Mouse (Mus musculus): Measurements from ENCODE around the gene 4930595D18Rik. TPM values are rescaled to one million over a fixed set of nuclear protein-coding genes. Genes with fewer than 3 reads are reported as not detected.

Gene 4930595D18Rik
- total RNA-seq, 2 experiments from 2014 or later, result not detected

DNA sequence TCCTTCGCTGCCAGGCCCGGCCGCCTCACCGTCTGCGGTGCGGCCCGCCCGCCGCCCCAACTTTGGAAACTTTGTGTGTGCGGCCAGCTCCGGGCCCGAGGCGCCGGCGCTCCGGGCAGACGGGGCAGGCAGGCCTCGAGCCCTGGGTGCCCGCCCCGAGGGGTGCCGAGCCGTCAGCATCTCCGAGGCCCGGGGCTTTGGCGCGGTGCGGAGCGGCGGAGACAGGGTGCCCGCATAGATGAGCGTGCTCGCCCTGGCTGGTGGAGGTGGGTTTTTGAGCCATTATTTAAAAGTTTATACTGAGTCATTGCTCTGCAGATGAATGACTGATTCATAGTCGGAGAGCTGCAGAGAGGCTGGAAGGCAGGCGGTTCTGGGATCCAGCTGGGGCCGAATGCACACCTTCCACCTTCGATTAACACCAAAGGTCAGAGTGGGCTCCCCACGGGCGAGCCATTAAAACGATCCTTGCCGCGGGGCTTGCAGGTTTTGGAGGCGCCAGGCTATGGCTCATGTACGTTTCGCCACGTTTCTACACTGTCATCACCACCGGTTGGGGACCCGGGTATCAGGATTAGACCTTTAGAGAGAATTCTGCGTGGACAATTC lies 17.5 kb downstream of the 4930595D18Rik start:
- no peak for ATAC-seq (replicated peaks; ENCODE audit: poor library complexity, severe bottlenecking)

DNA sequence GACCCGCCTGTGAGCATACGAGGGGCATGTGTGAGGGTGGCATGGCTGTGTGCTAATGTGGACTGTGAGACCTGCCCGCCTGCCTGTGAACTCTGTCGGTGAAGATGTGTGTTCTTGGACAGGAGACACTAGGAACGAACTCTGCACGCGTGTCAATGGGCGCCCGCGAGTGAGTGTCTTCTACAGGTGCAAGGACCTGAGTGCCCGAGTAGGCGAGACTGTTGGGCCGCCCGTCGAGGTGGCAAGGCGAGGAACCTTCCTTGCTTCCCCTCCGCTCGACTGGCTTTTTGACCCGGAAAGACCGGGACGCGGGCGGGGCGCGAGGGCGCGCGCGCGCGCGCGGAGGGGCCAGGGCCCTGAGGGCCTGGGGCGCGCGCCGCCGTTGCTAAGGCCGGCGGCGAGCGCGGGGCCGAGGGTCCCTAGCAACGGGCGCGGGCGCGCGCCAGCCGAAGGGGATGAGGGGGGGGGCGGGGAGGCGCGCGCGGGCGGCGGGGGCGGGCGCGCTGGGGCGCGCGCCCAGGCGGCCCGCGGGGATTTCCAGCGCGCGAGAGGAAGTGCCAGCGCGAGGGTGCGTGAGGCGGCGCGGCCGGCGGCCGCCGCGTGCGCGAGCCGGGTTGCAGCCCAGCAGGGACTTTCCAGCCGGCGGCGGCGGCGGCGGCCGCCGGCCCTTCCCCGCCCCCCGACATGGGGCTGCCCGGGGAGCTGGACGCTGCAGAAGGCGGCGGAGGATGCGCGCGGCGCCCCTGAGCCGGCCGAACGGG lies 18.3 kb downstream of the 4930595D18Rik start, which contains the start of gene Traf3:
TSS of gene Traf3 (plus strand) at position 540 of the 761 bp plus-strand sequence.
- peak; percentile 33 for ATAC-seq (replicated peaks; ENCODE audit: poor library complexity, severe bottlenecking)

DNA sequence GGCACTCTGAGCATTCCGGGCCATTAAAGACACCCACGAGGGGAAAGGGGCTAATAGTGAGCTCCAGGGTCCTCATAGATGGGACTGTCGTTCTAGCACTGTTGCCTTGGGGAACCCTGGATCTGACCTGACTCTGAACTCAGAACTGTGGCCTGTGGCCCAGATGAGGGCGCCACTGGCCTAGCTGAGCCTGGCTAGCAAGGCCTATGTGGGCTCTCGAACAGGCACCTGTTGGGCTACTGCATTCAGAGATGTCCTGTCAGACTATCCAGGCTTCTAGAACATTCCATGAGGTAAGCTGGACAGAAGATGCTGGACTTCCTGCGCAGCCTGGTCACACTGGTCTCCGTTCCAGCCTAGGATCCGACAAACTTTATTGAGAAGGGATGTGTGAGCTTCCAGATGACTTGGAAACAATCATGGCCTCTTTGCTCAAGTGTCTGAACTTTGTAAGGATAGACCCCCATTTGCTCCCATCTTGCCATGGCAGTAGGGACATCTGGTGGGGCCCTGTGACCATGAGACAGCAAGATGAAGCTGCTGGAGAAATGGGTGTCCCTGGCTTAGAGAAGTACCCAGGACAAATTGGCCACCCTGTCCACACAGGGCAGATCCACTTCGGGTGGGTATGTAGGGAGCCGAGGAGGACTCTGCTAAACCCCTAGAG lies 19.0 kb downstream of the 4930595D18Rik start:
- peak; percentile 26 for ATAC-seq (replicated peaks; ENCODE audit: poor library complexity, severe bottlenecking)

DNA sequence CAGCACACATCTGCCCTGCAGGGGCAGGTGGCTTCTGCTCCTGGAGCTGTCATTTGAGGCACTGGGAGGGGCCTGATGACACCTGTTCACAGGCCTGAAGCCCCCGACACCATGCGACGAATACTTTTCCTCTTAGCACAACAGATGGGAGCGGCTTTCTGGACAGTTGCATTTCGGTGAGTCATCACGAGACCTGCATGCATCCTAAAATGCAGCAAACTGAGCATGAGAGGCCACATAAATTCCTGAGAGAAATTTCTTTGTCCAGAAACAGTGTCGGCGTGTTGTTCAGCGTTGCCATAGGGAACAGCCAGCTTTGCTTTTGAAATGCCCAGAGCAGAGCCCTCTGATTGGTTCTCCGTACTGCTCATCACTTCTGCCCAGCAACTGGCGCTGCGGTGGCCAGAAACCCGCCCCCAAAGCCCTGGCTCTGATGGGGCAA lies 20.0 kb downstream of the 4930595D18Rik start:
- peak; percentile 62 for ATAC-seq (replicated peaks; ENCODE audit: poor library complexity, severe bottlenecking)

DNA sequence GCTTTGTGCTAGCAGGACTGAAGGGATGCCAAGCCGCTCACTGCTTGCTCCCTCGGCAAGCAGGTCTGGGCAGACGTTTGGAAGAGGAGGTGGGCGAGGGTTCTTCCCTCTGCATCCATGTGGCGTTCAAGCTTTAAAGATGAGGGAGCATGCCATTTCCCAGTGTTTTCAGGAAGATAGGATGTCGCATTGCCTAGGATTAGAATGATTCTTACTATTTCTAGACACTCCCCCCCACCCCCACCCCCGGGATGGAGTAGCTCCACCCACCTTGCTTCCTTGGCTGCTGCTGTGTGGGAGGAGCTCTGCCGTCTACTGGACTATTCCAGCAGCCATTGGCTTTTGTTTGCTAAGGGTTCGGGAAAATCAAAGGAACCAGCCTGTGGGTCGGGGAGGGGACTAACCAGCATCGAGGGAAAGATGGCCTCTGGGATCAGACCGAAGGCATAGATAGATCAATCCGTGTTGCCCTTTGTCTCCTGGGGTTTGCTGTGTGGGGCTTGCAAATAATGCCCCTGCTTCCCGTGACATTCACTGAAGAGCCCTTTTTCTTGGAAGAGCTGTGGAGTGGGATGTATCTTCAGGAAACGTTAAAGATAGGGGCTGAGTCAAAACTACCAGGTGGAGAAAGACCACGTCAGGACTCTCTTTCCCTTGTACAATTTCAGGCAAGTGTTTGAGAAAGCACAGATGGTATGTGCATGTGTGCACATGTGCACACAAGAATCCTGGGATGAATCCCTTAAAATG lies 21.8 kb downstream of the 4930595D18Rik start:
- ATAC-seq (replicated peaks; ENCODE audit: poor library complexity, severe bottlenecking), result no peak

DNA sequence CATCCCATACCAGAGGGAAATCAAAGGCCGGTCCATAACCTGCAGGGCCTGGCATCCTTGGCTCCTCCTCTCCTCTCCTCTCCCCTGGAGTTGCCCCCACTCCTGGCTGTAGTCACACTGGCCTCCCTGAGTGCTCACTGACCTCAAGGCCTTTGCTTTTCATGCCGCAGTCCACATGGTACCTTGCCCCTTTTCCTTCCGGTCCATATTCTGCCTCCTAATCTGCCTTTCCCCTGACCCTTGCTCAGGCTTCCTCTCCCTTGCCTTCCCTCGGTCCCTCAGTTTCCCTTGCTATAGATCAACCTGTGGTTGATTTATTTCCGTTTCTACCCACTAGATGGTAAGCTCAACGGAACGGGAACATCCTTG lies 22.4 kb downstream of the 4930595D18Rik start:
- ATAC-seq (replicated peaks; ENCODE audit: poor library complexity, severe bottlenecking), result no peak

DNA sequence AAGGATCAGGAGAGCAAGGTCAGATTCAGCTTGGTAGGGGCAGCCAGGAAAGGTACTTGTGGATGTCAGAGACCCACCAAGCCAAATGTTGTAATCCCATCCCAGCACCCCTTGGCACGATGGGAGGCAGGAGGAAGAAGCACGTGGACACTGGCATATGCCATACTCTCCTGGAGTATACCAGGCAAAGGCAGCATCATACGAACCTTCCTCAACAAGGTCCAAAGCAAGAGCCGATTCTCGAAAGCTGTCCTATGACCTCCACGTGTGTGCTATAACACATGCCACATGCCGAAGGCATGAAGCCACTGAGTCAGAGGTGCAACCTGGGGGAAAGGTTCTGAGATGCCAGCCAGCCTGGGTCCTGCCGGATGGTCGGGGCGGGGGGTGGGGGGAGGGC lies 23.4 kb downstream of the 4930595D18Rik start:
- ATAC-seq (replicated peaks; ENCODE audit: poor library complexity, severe bottlenecking), result no peak

DNA sequence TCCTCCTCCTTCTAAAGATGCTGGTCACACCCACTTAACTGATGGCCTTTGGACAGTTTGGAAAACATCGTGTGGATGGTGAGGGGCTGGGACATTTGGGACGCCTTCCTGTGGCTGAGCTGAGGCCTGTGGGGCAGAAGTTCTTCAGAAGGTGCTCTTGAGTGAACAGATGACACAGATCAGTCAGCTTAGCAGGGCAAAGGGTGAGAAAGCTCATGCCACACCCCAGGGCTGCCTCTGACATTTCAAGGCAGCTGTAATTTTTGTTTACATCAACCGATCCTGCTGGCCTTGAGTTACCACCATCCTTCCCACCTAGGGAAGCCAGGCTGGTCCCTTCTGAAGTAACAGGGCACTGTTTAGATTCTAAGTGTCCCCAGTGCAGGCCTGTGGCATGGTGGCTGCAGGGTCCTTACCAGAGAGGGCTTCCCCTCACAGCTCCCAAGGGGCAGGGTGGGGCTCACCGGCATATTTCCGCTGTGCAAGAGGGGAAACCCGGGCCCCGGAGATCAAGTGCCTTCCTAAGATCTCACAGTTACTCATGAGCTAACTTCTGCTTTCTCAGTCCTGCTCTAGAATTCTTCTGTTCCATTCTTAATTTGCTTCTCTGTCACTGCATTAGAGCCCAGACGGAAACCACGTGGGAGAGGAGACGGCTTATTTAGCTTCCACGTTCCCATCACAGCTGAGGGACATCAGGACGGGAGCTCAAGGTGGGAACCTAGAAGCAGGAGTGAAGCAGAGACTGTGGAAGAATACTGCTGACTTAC lies 24.4 kb downstream of the 4930595D18Rik start:
- peak; percentile 79 for ATAC-seq (replicated peaks; ENCODE audit: poor library complexity, severe bottlenecking)

DNA sequence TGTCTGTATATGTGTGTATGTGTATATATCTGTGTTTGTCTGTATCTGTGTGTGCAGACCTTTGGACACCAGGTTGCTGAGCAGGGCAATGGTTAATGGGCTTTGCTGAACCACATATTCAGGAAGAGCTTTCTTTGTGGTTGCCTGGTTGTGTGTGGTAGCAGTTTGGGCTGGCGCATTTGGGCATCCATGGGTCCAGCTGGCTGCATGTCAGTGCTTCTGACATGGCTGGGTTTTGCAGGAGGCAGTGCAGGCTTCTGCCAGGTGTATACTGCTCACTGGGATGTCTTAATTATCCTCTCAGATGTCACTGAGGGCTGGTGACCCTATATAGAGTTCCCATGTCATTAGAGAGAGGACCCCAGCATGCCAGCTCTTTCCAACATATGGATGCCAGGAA lies 28.5 kb downstream of the 4930595D18Rik start:
- ATAC-seq (replicated peaks; ENCODE audit: poor library complexity, severe bottlenecking), result no peak

DNA sequence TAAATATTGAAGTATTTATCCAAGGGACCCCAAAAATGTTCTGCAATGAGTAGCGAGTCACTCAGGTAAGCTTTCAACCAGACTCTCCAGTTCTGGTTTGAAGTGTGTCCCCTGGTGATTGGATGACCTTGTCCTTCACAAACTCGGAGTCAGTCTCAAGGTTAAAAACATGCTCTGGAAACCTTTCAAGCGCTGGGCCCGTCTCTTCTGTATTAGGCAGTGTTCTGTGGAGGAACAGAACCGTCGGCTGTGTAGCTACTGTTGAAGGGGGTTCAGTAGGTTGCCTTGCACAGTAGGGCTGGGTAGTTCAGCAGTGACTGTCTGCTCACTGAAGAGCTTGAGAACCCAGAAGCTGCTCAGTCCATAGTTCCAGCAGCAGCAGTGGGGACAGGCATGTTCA lies 29.6 kb downstream of the 4930595D18Rik start:
- no peak for ATAC-seq (replicated peaks; ENCODE audit: poor library complexity, severe bottlenecking)

DNA sequence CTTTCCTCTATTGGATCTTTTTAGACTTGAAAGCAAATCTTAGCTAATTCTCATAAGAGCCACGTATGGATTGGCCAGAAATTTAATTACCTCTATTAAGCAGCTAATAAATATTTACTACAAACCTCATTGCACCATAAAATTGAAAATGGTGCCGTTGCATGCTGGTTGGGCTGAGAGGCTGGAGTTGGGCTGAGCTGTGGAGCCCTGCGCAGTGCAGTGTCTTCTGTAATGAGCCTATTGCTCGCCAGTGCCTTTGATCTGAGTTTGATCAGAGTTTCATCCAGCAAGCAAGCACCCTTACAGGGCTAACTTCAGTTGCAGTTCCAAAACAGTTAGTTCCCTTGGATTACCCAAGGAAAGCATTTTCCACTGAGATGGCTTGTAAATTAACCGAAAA lies 30.3 kb downstream of the 4930595D18Rik start:
- no peak for ATAC-seq (replicated peaks; ENCODE audit: poor library complexity, severe bottlenecking)

DNA sequence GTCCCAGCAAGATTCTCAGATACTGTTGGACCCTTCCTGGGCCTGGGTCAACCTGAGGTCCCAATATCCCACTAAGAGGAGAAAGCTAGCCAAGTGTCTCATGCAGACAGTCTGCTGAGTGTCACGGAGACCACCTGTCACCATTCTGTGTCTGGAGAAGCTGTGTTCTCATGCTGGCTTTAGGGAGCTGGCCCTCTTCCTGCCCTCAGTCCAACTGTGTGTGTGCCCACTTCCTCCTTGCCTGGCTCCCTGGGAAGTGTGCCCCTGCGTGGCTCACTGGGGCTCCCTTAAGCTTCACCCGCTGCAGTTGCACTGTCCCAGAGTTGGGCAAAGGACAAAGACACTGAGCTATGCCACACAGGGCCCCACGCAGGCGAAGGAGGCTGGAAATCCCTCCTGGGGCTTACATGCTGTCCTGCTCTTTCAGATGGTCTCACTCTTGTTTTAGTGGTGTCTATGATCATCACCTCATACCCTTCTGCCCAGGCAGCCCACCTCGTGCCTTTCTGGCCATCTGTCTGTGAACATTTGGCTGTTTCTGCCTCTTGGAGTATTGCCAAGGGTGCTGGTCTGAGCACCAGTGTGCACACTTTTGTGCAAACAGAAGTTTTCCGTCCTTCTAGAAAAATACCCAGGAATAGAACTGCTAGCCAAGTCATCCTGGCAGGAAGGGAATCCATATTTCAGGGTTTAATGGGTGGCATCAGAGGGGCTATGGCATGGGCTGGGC lies 31.1 kb downstream of the 4930595D18Rik start:
- peak; percentile 62 for ATAC-seq (replicated peaks; ENCODE audit: poor library complexity, severe bottlenecking)

DNA sequence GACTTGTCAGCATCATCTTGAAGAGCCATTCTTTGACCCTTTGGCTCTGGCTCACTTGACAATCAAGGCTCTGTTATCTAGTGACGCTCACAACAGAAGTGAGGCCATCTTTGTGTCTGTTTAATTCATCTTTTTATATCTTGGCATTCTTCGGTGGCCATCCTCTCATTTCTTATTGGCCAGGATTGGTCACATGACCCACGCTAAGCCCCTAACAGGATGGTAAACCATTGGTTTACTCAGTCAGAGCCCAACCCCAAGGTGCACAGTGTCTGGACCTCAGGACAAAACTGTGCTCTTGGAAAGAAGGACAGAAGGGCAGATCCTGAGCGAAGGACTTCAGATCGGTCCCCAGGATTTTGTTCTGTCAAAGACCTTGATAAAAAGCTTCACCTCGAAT lies 31.7 kb downstream of the 4930595D18Rik start:
- ATAC-seq (replicated peaks; ENCODE audit: poor library complexity, severe bottlenecking), result no peak

DNA sequence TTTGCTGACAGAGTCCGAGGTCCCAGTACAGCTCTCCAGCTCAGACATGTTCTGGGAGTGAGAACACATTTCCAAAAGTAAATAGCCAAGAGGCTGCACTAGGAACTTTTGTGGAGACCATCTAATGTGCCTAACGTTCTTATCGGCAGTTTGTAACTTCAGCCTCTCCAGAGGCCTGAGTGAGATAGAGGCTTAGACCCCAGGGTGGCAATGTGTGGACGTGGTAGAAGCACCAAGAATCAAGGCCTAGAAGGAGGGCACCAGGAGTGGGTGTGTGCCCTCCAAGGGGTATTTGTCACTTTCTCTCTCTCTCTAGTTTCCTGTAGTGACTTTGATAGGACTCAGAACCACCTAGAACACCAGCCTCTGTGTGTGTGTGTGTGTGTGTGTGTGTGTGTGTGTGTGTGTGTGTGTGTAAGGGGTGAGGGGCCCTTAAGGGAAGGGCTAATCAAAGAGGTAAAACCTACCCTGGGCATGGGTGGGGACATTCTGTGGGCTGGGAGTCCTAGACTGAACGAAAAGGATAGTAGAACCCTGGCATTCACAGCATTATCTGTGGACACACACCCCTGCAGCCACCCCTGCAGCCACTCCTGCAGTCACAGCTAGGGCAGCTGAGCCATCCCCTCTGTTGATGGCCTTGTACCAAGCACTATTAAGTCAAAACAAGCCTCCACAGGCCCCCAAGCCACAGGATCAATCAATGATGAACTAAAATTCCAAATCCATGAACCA lies 32.7 kb downstream of the 4930595D18Rik start:
- no peak for ATAC-seq (replicated peaks; ENCODE audit: poor library complexity, severe bottlenecking)

DNA sequence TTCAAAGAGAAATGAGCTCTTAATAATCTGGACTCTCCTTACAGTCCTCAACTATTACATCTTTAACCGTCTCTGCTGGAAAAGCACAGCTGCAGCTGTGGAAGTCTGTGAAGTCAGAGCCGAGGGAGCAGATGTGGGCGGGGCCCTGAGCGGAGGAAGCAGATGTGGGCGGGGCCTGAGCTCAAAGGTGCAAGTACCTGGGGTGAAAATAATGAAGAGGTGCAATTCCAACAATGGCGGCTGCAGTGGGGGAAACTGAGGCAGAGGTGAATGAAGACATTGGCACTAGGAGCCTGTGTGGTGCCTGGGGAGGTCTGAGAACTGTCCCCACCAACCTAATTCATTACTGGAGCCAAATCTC lies 34.1 kb downstream of the 4930595D18Rik start:
- no peak for ATAC-seq (replicated peaks; ENCODE audit: poor library complexity, severe bottlenecking)

DNA sequence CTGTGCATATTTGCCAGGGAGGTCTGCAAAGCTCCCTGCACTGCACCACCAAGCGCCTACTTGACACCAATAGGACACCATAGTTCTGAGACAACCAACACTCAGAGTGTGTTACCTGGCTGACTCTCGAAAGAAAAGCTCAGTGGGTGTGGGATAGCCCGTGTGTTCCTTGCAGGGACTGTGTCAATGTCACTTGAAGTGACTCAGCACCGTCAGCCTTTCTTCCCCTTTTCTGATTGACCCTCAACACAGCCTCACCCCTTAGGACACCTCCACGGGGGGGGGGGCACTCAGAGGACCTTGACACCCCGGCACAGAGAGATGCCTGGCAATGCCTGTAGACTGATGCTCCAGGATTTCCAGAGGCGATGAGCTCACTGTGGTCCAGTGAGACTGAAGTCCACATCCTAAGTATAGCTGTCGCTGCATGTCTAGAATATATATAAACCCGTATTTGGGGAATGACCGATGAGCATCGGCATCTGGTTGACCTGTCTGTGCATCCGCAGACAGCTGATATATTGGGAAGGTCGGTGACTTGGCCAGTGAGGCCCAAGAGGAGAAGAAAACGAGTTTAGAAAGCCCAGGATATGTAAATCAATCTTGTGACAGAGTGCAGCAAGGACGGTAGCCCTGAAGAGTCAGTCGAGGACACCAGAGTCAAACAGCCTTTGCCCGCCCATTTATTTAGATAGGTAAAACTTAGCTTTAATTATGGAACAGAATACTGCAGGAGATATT lies 34.6 kb downstream of the 4930595D18Rik start:
- ATAC-seq (replicated peaks; ENCODE audit: poor library complexity, severe bottlenecking), result peak; percentile 69

DNA sequence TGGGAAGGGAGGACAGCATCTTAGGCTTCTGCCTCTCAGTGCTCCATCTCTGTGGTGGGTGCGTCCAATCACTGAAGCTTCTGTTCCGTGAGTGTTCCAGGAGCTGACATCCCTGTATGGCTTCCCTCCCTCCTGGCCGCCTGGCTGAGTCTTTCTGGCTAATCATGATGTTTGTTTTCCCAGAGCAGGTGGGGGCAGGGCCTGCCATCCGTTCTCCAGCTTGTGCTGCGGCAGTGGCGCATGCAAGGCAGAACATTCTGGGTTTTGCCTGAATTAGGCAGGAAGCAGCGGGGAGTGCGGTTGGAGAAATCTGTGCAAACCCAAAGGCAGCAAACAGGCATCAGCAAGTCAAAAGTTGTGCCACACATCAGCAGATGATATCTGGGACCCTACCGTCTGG lies 39.0 kb downstream of the 4930595D18Rik start:
- no peak for ATAC-seq (replicated peaks; ENCODE audit: poor library complexity, severe bottlenecking)

DNA sequence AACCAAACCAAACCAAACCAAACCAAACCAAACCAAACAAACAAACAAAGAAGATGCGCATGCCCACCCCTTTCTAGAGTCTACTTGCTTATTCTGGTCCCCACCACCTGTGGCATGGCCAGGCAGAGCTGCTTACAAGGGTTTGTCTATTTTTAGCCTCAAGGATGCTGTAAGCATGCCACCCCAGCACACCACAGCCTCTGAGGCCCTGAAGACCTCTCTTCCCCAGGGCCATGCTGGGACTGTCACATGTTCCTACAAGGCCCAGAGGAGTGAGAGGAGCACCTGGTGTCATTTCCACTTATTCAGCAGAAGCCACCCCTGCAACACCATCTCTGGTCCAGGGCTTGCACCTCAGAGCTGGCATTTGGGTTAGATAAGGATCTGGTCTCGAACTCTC lies 39.7 kb downstream of the 4930595D18Rik start:
- no peak for ATAC-seq (replicated peaks; ENCODE audit: poor library complexity, severe bottlenecking)
